Mouse (Mus musculus): ENCODE data around the gene Cald1.

DNA sequence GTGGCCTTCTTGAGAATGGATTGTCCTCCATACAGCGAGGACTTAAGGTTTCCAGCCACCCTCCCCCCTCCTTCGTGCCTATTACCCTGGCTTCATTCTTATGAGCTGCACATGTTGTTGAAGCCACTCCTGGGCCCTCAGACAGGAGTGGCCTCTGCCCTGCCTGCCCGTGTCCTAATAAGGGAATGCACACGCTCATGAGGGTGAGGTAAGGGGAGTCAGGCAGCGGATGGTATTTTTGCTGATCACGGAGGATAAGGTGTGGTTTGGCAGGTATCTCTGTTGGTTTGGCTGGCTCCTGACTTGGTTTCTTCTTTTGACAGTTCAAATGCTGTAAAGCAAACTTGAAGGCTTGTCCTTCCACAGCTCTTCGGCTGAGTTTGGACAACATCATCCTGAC, 124.4 kb downstream of the Cald1 start:
- no peak for TF ChIP-seq CTCF (IDR thresholded peaks at IDR 0.05; ENCODE audit: borderline replicate concordance, insufficient read depth, low read depth, low read length)
- no peak for TF ChIP-seq POLR2A (IDR thresholded peaks at IDR 0.05; ENCODE audit: borderline replicate concordance, insufficient read depth, low read length)

Data from cerebellum, adult 2 months (tissue).